Mouse (Mus musculus) intestine, embryonic 16.5 days (tissue): ENCODE data around the gene Zfp985. TPM values are rescaled to one million over a fixed set of nuclear protein-coding genes. Genes with fewer than 3 reads are reported as not detected.
"Not testable (repeated sequence)": the region's sequence is repeated elsewhere in the genome, so short reads cannot be mapped to it uniquely, and the experiment has no call there.

Experiments used
- ATAC-seq: fragments of 200-750 bp; cut with Nextera tagmentation; 2 replicates; pipeline ENCODE4 v1.8.0; 2017; ENCODE audit warnings: moderate TSS enrichment, moderate library complexity
- H3K27ac ChIP-seq: fragments of 300-500 bp; sonication (generic); 2 replicates; pipeline ENCODE4 v1.5.1; 2014; ENCODE audit warnings: mild to moderate bottlenecking, low read length
- H3K27me3 ChIP-seq: fragments of 300-500 bp; sonication (generic); replicated peaks from 2 replicates; pipeline ENCODE4 v1.6.1; 2014; ENCODE audit warnings: low read length, control low read depth, mixed read lengths; ENCODE audit not compliant: control insufficient read depth, insufficient read depth
- H3K36me3 ChIP-seq: fragments of 300-500 bp; sonication (generic); 2 replicates; pipeline ENCODE4 v1.6.1; 2014; ENCODE audit warnings: low read length, control low read depth; ENCODE audit not compliant: control insufficient read depth, insufficient read depth
- H3K4me1 ChIP-seq: fragments of 300-500 bp; sonication (generic); 2 replicates; pipeline ENCODE4 v1.6.1; 2014; ENCODE audit warnings: low read length, control low read depth, mixed read lengths; ENCODE audit not compliant: control insufficient read depth, insufficient read depth
- H3K4me2 ChIP-seq: fragments of 300-500 bp; sonication (generic); 2 replicates; pipeline ENCODE4 v1.6.1; 2014; ENCODE audit warnings: low read depth, low read length, control low read depth
- H3K4me3 ChIP-seq: fragments of 300-500 bp; sonication (generic); 2 replicates; pipeline ENCODE4 v1.5.1; 2014; ENCODE audit warnings: mild to moderate bottlenecking, low read length
- H3K9ac ChIP-seq: fragments of 300-500 bp; sonication (generic); 2 replicates; pipeline ENCODE4 v1.6.1; 2014; ENCODE audit warnings: low read depth, low read length
- H3K9me3 ChIP-seq: fragments of 300-500 bp; sonication (generic); 2 replicates; pipeline ENCODE4 v1.6.1; 2016; ENCODE audit warnings: low read length, control low read depth; ENCODE audit not compliant: control insufficient read depth
- WGBS: fragments of 180-500 bp; shearing (Covaris S2); extraction: QIAGEN DNeasy Blood & Tissue Kit; methylation state at CpG from one replicate; pipeline ENCODE4 v1.1.7; 2014; 5-methylcytosine and 5-hydroxymethylcytosine counted together
- polyA plus RNA-seq: library from polyadenylated mRNA; unstranded; fragments of >200 nt; fragmentation: Nextera tagmentation; extraction: Ambion mirVana; gene quantifications from 2 replicates; pipeline ENCODE4 v1.2.1, GENCODE M21; 2015

Zfp985 gene
- 0.26 TPM in 2 replicates for polyA plus RNA-seq

GRCm38 (mm10) chr4:147553071-147553470 is at the start of gene Zfp985:
Gene Zfp985 (plus strand): TSS chr4:147553277.
- not testable (repeated sequence) for ATAC-seq, H3K4me3 ChIP-seq, H3K4me2 ChIP-seq, H3K4me1 ChIP-seq, H3K36me3 ChIP-seq, H3K9me3 ChIP-seq, H3K27ac ChIP-seq, H3K9ac ChIP-seq, H3K27me3 ChIP-seq
- WGBS = 83% methylated on average over 5 of the region's 5 CpGs

GRCm38 (mm10) chr4:147509174-147509573 is 43.9 kb upstream of the Zfp985 start:
- Histone ChIP-seq H3K4me2 (no peak overlapping the region), H3K9ac (no peak overlapping the region), H3K27me3 (no peaks in the 10 kb centered on the region), H3K4me1 (no peaks in the 10 kb centered on the region), H3K36me3 (no peaks in the 10 kb centered on the region), H3K4me3 (no peak overlapping the region), H3K27ac (no peak overlapping the region), H3K9me3 (peaks cover 10% of the 10 kb centered on the region)
- WGBS = 87% methylated on average over 2 of the region's 2 CpGs
- no peak for ATAC-seq

- H3K4me1 ChIP-seq = no peaks in the 10 kb centered on the region
- 72% methylated on average over 2 of the region's 2 CpGs for WGBS
- H3K9ac ChIP-seq = no peak overlapping the region
- H3K27me3 ChIP-seq = no peaks in the 10 kb centered on the region
- no peak overlapping the region for H3K27ac ChIP-seq
- H3K36me3 ChIP-seq = no peaks in the 10 kb centered on the region
- H3K9me3 ChIP-seq = peaks cover 28% of the 10 kb centered on the region
- no peak overlapping the region for H3K4me3 ChIP-seq
- no peak overlapping the region for H3K4me2 ChIP-seq
- peak; percentile 38; the same call in 1 of the 2 replicates for ATAC-seq
Measured at GRCm38 (mm10) chr4:147518981-147519380, 34.1 kb upstream of the Zfp985 start.

- ATAC-seq = no peak
- Histone ChIP-seq H3K4me1 (no peaks in the 10 kb centered on the region), H3K4me2 (no peak overlapping the region), H3K9ac (no peak overlapping the region), H3K36me3 (no peaks in the 10 kb centered on the region), H3K9me3 (peaks cover 30% of the 10 kb centered on the region), H3K27ac (no peak overlapping the region), H3K4me3 (no peak overlapping the region), H3K27me3 (no peaks in the 10 kb centered on the region)
Measured at GRCm38 (mm10) chr4:147520100-147520499, 33.0 kb upstream of the Zfp985 start.

GRCm38 (mm10) chr4:147525125-147525524 is 28.0 kb upstream of the Zfp985 start:
- no peaks in the 10 kb centered on the region for H3K27me3 ChIP-seq
- no peak overlapping the region for H3K4me2 ChIP-seq
- H3K9me3 ChIP-seq = peaks cover 31% of the 10 kb centered on the region
- H3K9ac ChIP-seq = no peak overlapping the region
- no peaks in the 10 kb centered on the region for H3K36me3 ChIP-seq
- no peak overlapping the region for H3K4me3 ChIP-seq
- no peak overlapping the region for H3K27ac ChIP-seq
- WGBS = 79% methylated on average over 1 of the region's 1 CpGs
- no peak for ATAC-seq
- H3K4me1 ChIP-seq = no peaks in the 10 kb centered on the region

GRCm38 (mm10) chr4:147530366-147530765 is 22.7 kb upstream of the Zfp985 start:
- no peak overlapping the region for H3K27ac ChIP-seq
- H3K4me3 ChIP-seq = no peak overlapping the region
- peaks cover 17% of the 10 kb centered on the region for H3K9me3 ChIP-seq
- no peaks in the 10 kb centered on the region for H3K36me3 ChIP-seq
- ATAC-seq = no peak
- H3K27me3 ChIP-seq = no peaks in the 10 kb centered on the region
- no peaks in the 10 kb centered on the region for H3K4me1 ChIP-seq
- H3K9ac ChIP-seq = no peak overlapping the region
- WGBS = 86% methylated on average over 1 of the region's 1 CpGs
- H3K4me2 ChIP-seq = no peak overlapping the region

- H3K4me1 ChIP-seq, ATAC-seq: not testable (repeated sequence)
Measured at GRCm38 (mm10) chr4:147535916-147536315, 17.2 kb upstream of the Zfp985 start.

GRCm38 (mm10) chr4:147537702-147538101 is 15.4 kb upstream of the Zfp985 start:
- Histone ChIP-seq H3K4me1 (no peaks in the 10 kb centered on the region), H3K27ac (no peak overlapping the region), H3K27me3 (no peaks in the 10 kb centered on the region), H3K4me2 (no peak overlapping the region), H3K36me3 (no peaks in the 10 kb centered on the region), H3K9me3 (peaks cover 17% of the 10 kb centered on the region), H3K9ac (no peak overlapping the region), H3K4me3 (no peak overlapping the region)
- no peak for ATAC-seq
- WGBS = 81% methylated on average over 2 of the region's 2 CpGs

More at GRCm38 (mm10) chr4:147535916-147536315, 17.2 kb upstream of the Zfp985 start:
- H3K9ac ChIP-seq, H3K27me3 ChIP-seq, H3K4me3 ChIP-seq, H3K27ac ChIP-seq, H3K4me2 ChIP-seq, H3K36me3 ChIP-seq: not testable (repeated sequence)
- H3K9me3 ChIP-seq = peaks cover 21% of the 10 kb centered on the region

GRCm38 (mm10) chr4:147539918-147540317 is 13.2 kb upstream of the Zfp985 start, which contains the start of gene Gm16503:
Gene Gm16503 (plus strand): TSS chr4:147540218.
- not testable (repeated sequence) for H3K4me2 ChIP-seq, H3K4me3 ChIP-seq, H3K27ac ChIP-seq, ATAC-seq, H3K36me3 ChIP-seq, H3K4me1 ChIP-seq, H3K27me3 ChIP-seq, H3K9ac ChIP-seq
- 89% methylated on average over 3 of the region's 3 CpGs for WGBS
- H3K9me3 ChIP-seq = peaks cover 19% of the 10 kb centered on the region

GRCm38 (mm10) chr4:147541105-147541504 is 12.0 kb upstream of the Zfp985 start:
- Histone ChIP-seq H3K4me3 (no peak overlapping the region), H3K9me3 (peaks cover 17% of the 10 kb centered on the region), H3K4me1 (no peaks in the 10 kb centered on the region), H3K9ac (no peak overlapping the region), H3K4me2 (no peak overlapping the region), H3K27me3 (no peaks in the 10 kb centered on the region), H3K36me3 (no peaks in the 10 kb centered on the region), H3K27ac (no peak overlapping the region)
- no peak for ATAC-seq
